ENCODE assay signal across 10 mouse cellular contexts in the genomic region with DNA sequence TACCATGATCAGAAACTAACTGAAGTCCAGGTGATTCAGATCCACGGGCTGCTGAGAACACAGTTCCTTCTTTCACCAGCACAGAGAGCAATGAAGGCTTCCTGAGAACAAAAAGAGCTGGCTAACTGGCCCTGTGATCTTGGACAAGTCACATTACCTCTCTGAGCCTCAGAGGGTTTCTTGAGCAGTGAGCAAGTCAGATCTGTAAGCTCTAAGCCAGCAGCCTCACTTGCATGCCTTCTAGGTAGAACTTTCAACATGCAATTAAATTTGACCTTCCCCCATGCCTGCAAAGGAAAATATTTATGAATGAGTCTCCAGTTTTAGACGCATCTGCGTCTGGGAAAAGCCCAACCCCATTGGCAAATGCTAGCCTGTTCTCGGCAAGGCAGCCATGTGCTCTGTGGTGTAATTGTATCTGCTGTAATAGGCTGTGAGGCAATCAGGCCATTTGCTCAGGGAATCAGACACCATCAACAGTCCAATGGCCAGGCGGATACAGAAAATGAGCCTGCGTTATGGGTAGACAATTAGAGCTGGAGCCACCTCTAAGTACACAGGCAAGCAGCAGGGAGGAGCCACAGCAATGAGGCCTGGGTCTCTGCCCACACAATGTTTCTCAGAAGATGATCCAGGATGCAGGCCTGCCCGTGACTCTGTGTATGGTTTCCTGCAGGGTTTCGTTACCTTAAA.
DNase-seq lines count a peak whose midpoint lies in the region; ATAC-seq lines count a peak whose summit lies in the region.
"Had no signal": no experiment of that assay in that cellular context is flagged by ENCODE, and none has a peak within 500 bp of the region (broad histone marks: within the 10 kb centered on the region; RNA-seq: fewer than 3 reads in every experiment).

No protein-coding gene starts in this region.

- no peaks in the 10 kb centered on the region for H3K9me3 ChIP-seq in midbrain, embryonic 13.5 days
- no peaks in the 10 kb centered on the region for H3K9me3 ChIP-seq in midbrain, embryonic 10.5 days (replicated peaks)
- no peaks in the 10 kb centered on the region for H3K9me3 ChIP-seq in forebrain, embryonic 12.5 days
- no peaks in the 10 kb centered on the region for H3K9me3 ChIP-seq in intestine, embryonic 16.5 days (ENCODE audit: control insufficient read depth, low read length)
- no peaks in the 10 kb centered on the region for H3K9me3 ChIP-seq in midbrain, embryonic 14.5 days (ENCODE audit: control insufficient read depth, low read length)
- H3K9me3 ChIP-seq: G1E; heart, embryonic 13.5 days had no signal

- no peak for DNase-seq in midbrain, embryonic 10.5 days (ENCODE audit: low spot score)
- peak; percentile 37 for DNase-seq in midbrain, embryonic 14.5 days
- DNase-seq in frontal cortex, postnatal 14 days (ENCODE audit: low spot score in 2 of 2): no peak
- no peak for DNase-seq in left cerebral cortex, adult 11 months (ENCODE audit: low spot score)
- no peak for DNase-seq in left cerebral cortex, postnatal 14 days (ENCODE audit: low spot score in 2 of 2)

- no peaks in the 10 kb centered on the region for H3K27me3 ChIP-seq in midbrain, embryonic 13.5 days
- no peaks in the 10 kb centered on the region for H3K27me3 ChIP-seq in midbrain, embryonic 10.5 days (ENCODE audit: low read depth, poor library complexity, severe bottlenecking)
- H3K27me3 ChIP-seq in forebrain, embryonic 12.5 days: no peaks in the 10 kb centered on the region
- no peaks in the 10 kb centered on the region for H3K27me3 ChIP-seq in intestine, embryonic 16.5 days (replicated peaks; ENCODE audit: control insufficient read depth, insufficient read depth, low read length)
- no peaks in the 10 kb centered on the region for H3K27me3 ChIP-seq in midbrain, embryonic 14.5 days (ENCODE audit: control insufficient read depth, insufficient read depth, low read length)
- H3K27me3 ChIP-seq: heart, embryonic 13.5 days had no signal

- no peak overlapping the region for H3K4me3 ChIP-seq in midbrain, embryonic 13.5 days (replicated peaks)
- H3K4me3 ChIP-seq in midbrain, embryonic 10.5 days: no peak overlapping the region
- H3K4me3 ChIP-seq in forebrain, embryonic 12.5 days (replicated peaks): no peak overlapping the region
- H3K4me3 ChIP-seq in intestine, embryonic 16.5 days (ENCODE audit: low read length): no peak overlapping the region
- no peak overlapping the region for H3K4me3 ChIP-seq in midbrain, embryonic 14.5 days (replicated peaks; ENCODE audit: low read depth, low read length)
- H3K4me3 ChIP-seq: heart, embryonic 13.5 days had no signal

- no peak overlapping the region for H3K4me2 ChIP-seq in midbrain, embryonic 13.5 days (replicated peaks)
- H3K4me2 ChIP-seq in forebrain, embryonic 12.5 days: no peak overlapping the region
- H3K4me2 ChIP-seq in intestine, embryonic 16.5 days (ENCODE audit: low read depth, low read length): no peak overlapping the region
- H3K4me2 ChIP-seq in midbrain, embryonic 14.5 days (ENCODE audit: low read length): no peak overlapping the region
- H3K4me2 ChIP-seq: heart, embryonic 13.5 days had no signal

- H3K9ac ChIP-seq in midbrain, embryonic 13.5 days (replicated peaks): no peak overlapping the region
- no peak overlapping the region for H3K9ac ChIP-seq in forebrain, embryonic 12.5 days
- H3K9ac ChIP-seq in intestine, embryonic 16.5 days (ENCODE audit: low read depth, low read length): no peak overlapping the region
- H3K9ac ChIP-seq in midbrain, embryonic 14.5 days (replicated peaks; ENCODE audit: low read length): no peak overlapping the region
- H3K9ac ChIP-seq: heart, embryonic 13.5 days had no signal

- peak; percentile 69; the same call in 1 of the 2 replicates for ATAC-seq in midbrain, embryonic 13.5 days
- peak; percentile 65; the same call in 1 of the 2 replicates for ATAC-seq in forebrain, embryonic 12.5 days (ENCODE audit: low FRiP score)
- ATAC-seq in intestine, embryonic 16.5 days: peak; percentile 46; the same call in 1 of the 2 replicates
- peak; percentile 27; the same call in 1 of the 2 replicates for ATAC-seq in midbrain, embryonic 14.5 days (ENCODE audit: low FRiP score, low TSS enrichment)

- no peaks in the 10 kb centered on the region for H3K4me1 ChIP-seq in midbrain, embryonic 13.5 days (replicated peaks)
- no peaks in the 10 kb centered on the region for H3K4me1 ChIP-seq in midbrain, embryonic 10.5 days
- no peaks in the 10 kb centered on the region for H3K4me1 ChIP-seq in forebrain, embryonic 12.5 days
- H3K4me1 ChIP-seq in intestine, embryonic 16.5 days (ENCODE audit: control insufficient read depth, insufficient read depth, low read length): no peaks in the 10 kb centered on the region
- H3K4me1 ChIP-seq in midbrain, embryonic 14.5 days (ENCODE audit: control insufficient read depth, insufficient read depth, low read length): no peaks in the 10 kb centered on the region
- H3K4me1 ChIP-seq: heart, embryonic 13.5 days had no signal

- H3K27ac ChIP-seq in midbrain, embryonic 13.5 days: 0 out of 2 replicates have a peak overlapping the region, but pooled peaks have one; percentile 39
- H3K27ac ChIP-seq in midbrain, embryonic 10.5 days (replicated peaks): no peak overlapping the region
- no peak overlapping the region; the same call in 1 of the 2 replicates for H3K27ac ChIP-seq in forebrain, embryonic 12.5 days
- no peak overlapping the region for H3K27ac ChIP-seq in intestine, embryonic 16.5 days (ENCODE audit: low read length)
- H3K27ac ChIP-seq in midbrain, embryonic 14.5 days (replicated peaks; ENCODE audit: low read depth, low read length): no peak overlapping the region
- H3K27ac ChIP-seq: heart, embryonic 13.5 days had no signal

- WGBS in midbrain, embryonic 13.5 days: 73% methylated on average over 8 of the region's 8 CpGs
- 84% methylated on average over 8 of the region's 8 CpGs for WGBS in midbrain, embryonic 10.5 days
- 63% methylated on average over 8 of the region's 8 CpGs for WGBS in forebrain, embryonic 12.5 days
- WGBS in intestine, embryonic 16.5 days: 55% methylated on average over 8 of the region's 8 CpGs
- 70% methylated on average over 8 of the region's 8 CpGs for WGBS in midbrain, embryonic 14.5 days

- no peaks in the 10 kb centered on the region for H3K36me3 ChIP-seq in midbrain, embryonic 13.5 days
- H3K36me3 ChIP-seq in midbrain, embryonic 10.5 days: no peaks in the 10 kb centered on the region
- no peaks in the 10 kb centered on the region for H3K36me3 ChIP-seq in forebrain, embryonic 12.5 days (replicated peaks)
- H3K36me3 ChIP-seq in intestine, embryonic 16.5 days (ENCODE audit: control insufficient read depth, insufficient read depth, low read length): no peaks in the 10 kb centered on the region
- no peaks in the 10 kb centered on the region for H3K36me3 ChIP-seq in midbrain, embryonic 14.5 days (ENCODE audit: control insufficient read depth, insufficient read depth, low read length)
- H3K36me3 ChIP-seq: G1E; heart, embryonic 13.5 days had no signal

- intact Hi-C loops in left cerebral cortex, postnatal 14 days (cut with DNase I): no loop called here
